Mouse (Mus musculus) lung, postnatal 4 days (tissue): ENCODE measurements at regions not wholly inside any gene's neighbourhood (a gene's known extent, or its start where the extent isn't known, plus 50 kb on each side); places are given as distances from the start of the nearest gene placed in this dataset.
A peak's percentile ranks its signal among the peaks of the same experiment; 100 is the strongest.

Experiments used
- DNase-seq, 2 experiments: peaks; one replicate each; pipeline ENCODE4 v3.0.0; 2021

DNA sequence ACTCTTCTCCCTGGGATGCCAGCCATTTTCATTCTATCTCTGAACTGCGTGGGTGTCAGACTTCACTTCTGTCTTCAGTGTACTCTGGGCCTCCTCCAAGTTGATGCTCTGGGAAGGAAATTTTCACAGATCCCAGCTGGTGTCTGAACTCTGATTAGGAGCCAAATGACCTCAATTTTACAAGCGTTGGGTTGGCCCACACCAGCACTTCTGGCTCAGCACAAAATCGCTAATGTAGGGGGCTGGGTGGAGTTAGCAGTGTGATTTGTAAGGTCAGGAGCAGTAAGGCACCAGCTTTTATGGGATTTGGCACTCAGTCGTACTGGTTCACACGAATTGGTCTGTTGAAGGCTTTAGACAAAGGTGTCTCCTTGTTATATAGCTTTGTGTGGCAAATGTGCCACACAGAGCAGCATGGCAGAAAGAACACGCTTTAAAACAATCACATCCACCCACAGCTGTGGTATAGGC, 576.3 kb upstream of the Kdm8 start:
- peak; percentile 18 to 56 for DNase-seq

DNA sequence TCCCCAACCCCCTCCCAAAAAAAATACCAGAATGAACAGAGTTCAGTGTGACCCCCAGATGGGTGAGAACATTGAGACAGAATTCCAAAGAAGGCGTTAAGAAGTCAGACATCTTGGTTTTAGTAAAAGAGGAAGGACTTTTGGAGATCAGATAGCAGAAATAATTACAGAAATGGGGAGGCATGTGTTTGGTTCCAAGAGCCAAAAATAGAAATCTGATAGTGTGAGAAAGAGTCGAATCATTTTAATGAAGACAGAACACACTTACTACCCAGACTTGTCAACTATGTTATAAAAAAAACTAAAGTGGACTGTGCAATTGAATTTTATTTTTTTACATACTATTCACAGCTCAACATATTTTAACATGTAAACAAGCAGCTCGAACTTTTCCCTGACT, 575.9 kb upstream of the Kdm8 start:
- no peak for DNase-seq

DNA sequence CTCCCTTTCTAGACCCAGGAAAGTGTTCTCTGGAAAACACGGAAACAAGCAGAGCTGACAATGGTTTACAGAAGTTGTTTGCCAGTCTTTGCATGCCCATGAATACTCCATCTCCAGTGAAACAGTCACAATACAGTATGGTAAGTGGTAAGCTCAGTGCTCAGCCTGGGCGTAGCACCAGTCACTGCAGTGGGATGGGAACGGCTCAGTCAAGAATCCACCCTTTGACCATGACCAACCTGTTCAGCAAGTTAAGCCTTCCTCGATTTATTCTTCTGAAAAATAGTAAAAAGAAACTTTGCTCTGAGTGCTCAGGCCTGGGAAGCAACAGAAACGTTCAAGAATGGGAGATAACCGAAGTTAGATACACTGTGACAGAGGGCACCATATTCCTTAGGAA, 563.7 kb upstream of the Kdm8 start:
- no peak for DNase-seq

DNA sequence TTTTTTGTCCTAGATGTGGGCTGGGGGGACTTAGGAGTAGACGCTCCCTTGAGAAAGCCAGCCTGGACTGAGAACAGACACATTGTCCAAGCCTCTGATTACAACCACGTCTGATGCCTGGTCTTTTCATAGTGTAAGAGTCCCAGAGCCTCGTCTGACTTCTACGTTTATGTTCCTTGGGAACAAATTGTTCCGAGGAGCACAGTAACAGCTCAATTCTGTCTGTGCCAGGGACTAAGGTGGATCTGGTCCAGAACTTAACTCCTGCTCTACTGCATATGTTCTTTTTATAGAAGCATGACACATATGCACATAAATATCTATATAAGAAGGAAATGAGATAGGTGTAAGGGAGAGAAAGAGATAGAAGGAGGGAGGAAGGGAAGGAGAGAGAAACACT, 537.2 kb upstream of the Kdm8 start:
- DNase-seq = no peak

DNA sequence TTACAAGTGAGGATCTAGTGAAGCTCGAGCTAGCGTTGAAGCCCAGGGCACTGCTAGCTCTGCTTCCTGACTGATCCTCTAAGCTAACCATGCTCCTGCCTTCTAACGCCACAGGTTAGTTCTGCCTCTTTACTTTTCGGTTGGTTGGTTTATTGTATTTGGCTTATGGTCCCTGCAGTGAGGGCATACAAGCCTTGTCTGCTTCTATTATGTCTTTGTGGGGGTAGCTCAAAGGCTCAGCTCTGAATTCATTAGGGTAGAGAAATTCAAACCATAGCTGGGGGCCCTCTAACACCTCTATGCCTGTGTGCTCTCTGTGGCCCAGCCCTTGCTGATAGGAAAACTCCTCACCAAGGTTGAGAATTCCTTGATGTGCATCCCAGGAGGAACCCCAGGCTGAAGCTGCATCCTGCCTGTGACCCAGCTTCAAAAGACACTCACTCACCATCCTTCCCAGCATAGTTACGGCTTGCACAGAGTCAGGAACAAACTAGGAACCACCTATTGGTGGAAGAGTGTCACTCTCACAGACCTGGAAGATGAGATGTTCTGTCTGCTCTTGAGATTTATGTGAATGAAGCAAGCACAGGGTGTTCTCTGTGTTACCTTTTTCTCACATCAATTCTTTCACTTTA, 536.7 kb upstream of the Kdm8 start:
- DNase-seq = no peak

DNA sequence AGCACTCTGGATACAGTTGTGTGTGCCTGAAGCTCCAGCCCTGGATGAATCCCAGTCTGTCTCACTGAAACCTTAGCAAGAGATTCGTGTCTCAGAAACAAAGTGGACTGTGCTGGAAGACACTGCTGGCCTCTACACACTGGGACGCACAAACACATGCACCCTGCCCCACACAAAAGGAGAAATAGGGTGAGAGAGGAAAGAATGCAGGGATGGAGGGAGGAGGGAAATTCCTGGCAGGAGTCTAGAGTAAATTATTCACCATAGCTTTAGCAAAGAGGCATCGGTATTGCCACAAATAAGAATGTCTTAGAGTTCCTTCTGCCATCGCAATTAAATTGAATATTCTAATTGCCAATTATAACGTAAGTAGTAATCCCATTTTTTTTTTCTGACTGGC, 530.4 kb upstream of the Kdm8 start:
- no peak for DNase-seq

DNA sequence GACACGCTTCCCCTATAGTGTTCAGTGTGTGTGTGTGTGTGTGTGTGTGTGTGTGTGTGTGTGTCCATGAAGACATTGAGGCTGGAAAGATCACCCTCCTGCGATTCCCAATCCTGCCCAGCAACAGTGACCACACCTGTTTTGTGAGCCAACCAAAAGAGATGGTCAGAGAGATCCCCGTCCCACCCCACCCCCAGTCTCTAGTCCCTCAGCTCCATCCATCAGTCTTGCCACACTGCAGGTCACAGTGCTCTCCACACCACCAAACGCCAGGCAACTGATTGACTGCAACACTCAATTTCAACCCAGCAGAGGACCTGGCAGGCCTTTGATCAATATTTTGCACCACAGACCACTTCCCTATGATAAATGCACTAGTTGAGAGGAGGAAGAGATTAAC, 530.0 kb upstream of the Kdm8 start:
- no peak for DNase-seq

DNA sequence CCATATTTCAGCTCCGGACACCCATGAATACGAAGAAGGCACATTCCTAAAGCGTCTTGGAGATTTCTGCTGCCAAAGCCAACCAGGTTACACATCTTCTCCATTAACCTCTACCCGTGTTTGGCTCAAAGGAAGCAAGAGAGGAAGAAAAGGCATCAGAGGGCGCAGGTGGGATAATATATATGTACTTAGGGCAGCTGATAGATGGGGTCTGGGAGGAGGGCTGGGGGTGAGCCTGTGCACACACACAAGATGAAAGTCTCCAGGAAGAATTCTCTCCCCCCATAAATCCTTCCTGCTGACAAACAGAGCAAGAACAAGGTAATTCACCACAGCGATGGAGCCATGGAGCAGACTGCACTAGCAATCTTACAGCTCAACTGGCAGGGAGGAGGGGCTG, 529.5 kb upstream of the Kdm8 start:
- no peak for DNase-seq

DNA sequence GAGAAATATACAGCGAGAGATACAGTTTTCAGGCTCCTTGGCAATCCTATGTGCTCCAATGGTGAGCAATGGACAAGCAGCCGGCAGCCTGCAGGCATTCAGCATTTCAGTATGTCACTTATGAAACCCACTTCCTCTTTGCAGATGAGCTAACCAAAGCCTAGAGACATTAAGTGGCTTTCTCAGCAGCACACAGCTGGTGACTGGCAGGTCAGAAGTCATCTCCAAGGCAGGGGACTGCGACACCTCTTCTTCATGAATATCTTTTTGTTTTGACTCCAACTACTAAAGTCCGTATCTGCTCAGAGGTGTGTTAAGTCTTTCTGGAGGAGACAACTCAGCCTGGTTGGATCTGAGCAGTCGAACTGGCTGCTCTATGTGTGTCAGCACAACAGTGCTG, 528.8 kb upstream of the Kdm8 start:
- no peak for DNase-seq

DNA sequence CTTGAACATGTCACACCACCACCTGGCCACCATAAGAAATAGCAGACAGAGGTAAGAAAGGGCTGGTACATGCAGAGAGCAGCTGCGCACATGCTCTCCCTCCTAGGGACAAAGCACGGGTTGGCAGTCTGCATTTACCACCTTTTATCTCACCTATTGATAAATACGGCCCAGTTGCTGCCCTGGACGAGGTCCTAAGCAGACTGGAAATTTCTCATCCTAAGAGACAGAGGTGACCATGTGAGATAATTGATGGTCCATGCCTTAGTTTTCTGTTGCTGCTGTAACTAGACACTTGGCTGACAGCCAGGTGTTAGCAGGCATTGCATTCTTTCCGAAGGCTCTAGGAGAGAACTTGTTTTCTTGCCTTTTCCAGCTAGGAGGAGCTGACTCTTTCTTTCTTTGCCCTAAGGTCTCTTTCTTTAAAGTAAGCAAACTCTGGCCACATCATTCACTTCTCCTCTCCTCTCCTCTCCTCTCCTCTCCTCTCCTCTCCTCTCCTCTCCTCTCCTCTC, 526.8 kb upstream of the Kdm8 start:
- no peak for DNase-seq

DNA sequence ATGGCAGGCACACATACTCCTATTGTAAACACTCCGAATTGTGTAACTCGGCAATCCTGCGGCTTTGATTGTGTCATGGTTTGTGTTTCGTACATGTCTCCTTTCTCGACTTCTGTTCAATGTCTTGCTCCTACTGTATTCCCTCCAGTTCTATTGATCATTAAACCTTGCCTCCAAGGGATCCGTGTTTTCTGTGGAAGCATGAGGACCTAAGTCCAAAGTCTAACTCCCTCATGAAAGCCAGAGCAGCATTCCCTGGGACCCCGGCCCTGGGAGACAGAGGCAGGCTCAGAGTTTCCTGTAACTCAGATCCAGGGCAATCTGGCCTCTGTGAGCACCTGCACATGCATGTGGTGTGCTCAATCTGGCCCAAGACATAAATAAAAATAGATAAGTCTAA, 521.7 kb upstream of the Kdm8 start:
- no peak for DNase-seq

DNA sequence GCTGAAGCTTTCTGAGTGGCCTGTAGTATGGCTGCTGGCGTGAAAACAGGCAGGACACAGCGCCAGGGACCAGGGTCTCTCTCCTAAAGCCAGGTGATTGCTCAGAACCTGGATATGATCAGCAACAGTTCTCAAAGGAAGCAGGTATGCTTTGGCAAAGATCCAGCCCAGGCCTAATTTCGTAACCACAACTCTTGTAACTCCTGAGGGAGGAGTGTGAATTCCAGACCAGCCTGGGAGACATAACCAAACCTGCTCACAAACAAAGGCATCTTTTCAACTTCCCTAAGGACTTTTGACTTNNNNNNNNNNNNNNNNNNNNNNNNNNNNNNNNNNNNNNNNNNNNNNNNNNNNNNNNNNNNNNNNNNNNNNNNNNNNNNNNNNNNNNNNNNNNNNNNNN, 510.9 kb upstream of the Kdm8 start:
- DNase-seq = peak in 1 of 2 experiments; percentile 15

DNA sequence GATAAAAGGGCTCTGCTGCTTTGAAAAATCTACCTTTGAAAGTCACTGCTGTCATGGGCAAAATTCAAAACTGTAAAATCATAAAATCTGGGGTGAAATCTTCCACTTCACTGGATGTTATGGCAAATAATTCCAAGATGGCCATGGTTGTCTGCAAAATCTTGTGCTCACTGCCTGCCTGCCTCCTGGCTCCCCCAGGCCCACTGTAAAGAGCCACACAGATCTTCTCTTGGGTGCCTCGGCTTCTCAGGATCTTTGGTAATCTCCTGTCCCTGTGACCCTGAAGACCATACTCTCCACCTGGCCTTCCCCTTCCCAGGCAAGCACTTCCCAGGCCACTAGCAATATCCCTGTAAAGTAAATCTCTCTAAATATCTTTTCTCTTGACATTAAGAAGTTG, 505.1 kb upstream of the Kdm8 start:
- no peak for DNase-seq

DNA sequence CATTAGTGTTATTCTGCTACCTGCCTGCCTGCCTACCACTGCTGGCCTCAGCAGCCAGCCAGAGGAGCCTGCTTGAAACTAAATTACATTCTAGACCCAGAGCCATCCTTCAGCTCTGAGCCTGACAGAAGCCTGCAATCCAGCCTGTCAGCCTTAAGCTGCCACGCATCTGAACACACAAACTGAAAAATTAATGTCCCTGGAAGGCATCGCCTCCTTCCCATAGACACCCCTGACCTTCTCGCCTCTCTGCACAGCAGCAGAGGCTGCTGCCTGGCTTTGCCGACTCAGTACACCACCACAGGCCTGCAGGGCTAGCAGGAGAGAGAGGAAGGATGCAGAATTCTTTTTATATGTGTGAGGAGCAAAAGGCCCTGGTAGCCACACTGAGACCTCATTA, 502.9 kb upstream of the Kdm8 start:
- no peak for DNase-seq

DNA sequence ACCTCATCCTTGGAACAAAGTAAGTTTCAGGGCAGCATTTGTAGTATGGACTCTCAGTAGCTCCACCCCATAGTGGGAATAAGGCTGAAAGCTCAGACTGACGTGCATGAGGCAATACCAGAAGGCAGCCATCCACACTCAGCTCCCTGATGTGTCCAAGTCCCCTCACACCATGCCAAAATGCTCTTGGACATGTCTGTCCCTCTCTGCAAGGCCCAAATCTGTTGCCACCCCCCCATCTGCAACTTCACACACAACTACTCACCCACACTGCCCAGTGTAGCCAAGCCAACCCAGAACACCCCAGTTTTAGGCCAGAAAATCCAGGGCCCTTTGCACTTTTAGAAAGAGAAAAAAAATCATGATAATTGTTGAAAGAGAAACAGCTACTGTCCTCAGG, 498.1 kb upstream of the Kdm8 start:
- peak; percentile 7 to 58 for DNase-seq

DNA sequence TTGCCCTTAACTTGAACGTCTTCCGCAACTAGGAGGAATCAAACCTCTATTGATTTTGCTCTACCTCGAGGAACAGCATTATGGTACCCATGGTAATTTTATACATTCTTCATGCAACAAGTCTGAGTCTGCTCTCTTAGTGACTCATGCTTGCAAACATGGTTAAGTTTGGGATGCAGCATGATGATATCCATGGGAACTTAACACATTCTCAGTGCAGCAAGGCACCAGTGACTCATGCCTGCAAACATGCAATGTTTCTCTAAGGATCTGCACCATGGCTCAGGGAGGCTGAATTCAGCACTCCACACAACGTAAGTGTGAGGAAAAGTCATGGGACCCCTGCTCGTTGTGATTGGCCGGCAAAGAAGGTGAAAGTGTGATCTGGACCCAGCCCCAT, 487.1 kb upstream of the Kdm8 start:
- DNase-seq = no peak

DNA sequence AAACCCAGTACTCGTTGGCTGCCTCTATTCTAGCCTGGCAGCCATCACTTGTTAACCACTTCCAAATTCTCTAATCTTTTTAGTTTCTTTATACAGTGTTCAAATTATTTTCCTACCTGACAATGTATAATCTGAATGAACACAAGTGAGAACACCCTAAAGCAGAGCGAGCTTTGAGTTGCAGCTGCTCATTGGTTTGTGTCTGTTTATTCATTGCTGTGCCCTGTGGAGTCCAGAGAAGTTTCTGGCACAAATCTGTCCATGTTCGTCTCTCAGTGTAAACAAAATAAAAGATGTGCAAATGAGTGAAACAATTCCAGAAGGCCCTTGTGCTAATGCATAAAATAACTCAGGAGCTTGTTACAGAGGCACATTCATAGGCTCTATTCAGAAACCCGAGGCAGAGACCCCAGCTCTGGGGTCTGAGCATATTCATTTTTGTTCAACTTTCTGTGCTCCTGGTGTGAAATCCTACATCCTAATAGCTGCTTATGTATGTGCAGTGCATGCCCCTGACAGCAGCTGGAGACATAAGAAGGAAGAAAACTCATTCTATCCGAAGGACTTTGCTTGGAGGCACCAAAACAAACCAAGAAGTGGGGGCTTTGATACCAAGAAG, 469.5 kb upstream of the Kdm8 start:
- DNase-seq = no peak

DNA sequence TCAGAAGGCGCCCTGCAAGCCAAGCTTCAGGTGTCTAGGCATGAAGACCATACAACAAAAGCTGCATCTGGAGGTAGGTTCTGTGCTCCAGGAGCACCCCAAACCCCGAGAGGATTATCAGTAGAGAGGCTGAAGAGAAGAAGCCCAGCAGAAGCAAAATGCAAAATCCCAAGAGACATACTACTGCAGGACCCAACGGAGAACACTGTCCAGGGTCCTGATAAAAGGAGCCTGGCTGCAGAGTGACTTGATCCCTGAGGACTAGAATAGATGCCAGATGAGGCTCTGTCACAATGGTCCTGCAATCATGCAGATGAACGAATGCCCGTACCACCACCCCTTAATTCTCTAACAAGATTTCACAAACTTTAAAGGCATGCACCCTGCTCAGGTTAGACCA, 455.0 kb upstream of the Kdm8 start:
- DNase-seq = no peak

DNA sequence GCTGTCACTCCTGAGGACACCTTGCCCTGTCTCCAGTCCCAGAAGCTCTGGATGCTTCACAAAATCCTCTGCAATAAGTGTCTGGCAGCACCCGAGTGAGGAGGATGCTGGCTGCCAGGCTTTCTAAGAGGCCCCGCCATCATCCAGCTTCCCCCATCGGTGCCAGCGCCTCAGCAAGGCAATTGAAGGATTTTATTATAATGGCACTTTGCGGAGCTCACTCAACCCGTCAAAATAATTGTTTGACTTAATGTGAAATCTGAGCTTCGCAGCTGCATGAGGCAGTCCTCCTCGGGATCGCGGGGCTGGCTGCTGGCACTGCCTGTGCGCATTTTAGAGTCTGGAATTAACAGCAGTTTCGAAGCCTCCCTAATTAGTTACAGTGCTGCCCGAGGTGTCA, 453.8 kb upstream of the Kdm8 start:
- no peak for DNase-seq

DNA sequence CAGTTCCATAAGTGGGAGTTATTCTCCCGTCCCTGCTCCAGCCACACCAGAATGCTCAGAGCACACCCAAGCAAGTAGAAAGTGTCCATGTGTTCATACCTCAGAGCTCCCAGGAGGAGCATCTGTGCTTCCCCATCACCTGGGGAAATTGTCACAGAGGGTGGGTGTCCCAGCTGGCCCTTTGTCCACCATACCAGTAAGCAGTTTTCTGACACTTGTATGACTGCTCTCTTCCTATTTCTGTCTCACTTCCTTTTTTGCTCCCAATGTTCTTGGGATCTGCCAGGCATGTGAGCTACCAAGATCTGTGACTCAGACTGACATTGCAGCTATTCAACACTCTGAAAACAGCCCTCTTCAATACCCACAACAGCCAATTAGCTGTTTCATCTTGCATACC, 447.9 kb upstream of the Kdm8 start:
- DNase-seq = no peak

DNA sequence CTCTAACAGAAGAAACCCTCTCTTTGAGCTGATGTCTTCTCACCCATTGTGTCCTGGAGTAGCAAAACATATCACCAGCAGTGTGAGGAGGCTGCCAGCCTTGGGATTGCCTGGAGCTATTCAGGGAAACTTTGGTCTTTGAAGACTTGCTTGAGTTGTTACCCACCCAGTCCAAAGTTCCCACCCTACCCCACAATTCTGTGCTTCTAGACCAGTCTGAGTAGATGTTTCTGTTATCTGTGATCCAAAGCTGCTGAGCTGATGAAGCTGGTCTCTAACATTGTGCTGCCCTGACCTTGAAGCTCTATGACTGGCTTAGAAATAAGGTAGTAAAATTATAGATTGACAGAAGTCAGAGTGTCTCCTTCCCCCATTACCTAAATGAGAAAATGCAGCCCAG, 443.8 kb upstream of the Kdm8 start:
- DNase-seq = no peak

DNA sequence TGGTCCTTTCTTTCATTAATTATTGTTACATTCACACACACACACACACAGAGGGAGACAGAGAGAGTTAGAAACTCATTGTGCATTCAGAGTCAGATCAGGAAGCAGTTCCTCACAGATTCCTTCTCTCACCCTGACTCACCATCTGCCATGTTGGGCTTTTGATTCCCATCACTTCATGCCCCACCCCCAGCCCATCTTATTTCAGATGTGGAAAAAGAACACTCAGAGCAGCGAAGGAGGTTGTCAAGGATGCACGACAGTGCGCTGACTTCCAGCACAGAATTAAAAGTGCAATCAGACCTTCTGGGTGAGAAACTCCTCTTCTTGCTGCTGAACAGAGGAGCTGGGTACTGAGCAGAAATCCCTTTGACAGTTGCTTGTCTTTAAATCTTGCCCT, 438.8 kb upstream of the Kdm8 start:
- DNase-seq = no peak

DNA sequence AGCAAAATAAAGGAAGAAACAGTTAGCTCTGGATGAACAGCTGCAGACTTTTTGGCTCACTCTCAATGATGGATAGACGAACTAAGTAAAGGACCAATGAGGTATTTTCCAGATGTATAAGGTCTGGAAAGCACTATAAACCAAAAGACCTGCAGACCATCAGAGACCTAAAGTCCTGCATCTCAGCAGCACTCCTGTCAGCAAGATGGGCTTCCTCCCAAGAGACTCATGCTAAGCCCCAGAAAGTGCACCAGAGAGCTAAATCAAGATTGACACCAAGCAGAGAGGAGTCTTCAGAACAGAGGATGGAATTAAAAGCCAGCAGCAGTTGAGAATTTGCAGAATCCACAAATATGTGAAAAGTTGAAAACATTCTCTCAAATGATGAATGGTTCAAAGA, 425.2 kb upstream of the Kdm8 start:
- DNase-seq = no peak

DNA sequence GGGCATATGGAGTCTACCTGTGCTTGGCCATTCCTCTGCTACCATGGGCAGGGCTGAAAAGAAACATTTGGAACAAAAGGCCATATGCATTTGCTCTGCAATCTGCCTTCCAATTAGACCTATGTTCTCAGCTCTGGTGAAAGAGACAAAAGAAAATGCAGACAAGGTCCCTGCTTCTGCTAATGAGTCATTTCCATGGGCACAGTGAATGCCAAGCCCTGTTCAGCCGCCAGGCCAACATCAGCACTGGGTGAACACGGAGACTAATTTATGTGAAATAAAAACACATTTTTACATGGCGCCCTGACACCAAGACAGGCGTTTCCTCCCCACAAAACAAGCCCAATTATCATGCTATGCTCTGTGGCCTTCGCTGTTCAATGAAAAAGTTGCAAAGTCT, 419.5 kb upstream of the Kdm8 start:
- DNase-seq = no peak

DNA sequence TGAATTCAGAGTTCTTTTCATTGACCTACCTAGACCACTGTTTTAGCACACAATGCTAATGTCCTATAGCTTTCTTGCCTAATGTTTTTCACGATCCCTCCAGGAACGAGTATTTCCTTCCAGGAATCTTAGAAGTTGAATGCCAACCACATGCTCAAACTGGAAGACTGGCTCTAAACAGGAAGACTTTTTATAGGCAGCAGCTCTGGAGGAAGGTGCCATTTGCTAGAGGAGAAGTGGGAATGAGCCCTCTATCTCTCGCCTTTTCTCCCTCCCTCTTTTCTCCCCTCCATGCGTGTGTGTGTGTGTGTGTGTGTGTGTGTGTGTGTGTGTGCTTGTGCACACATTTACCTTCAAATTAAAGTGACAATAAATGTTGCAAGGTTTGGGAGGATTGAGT, 410.7 kb upstream of the Kdm8 start:
- DNase-seq = no peak
